Mouse (Mus musculus) thymus, adult 2 months (tissue): Measurements from ENCODE around the gene Bpnt1.

Experiments
- CTCF ChIP-seq: fragments of 200-500 bp; IDR thresholded peaks from 2 replicates; pipeline ENCODE4 v1.5.1; 2012; ENCODE audit warnings: mild to moderate bottlenecking, control low read depth, low read length, moderate library complexity, borderline replicate concordance; ENCODE audit not compliant: control insufficient read depth, poor library complexity, insufficient read depth; ENCODE audit errors: extremely low read depth
- POLR2A ChIP-seq: fragments of 200-500 bp; IDR thresholded peaks from 2 replicates; pipeline ENCODE4 v1.6.1; 2012; ENCODE audit warnings: mild to moderate bottlenecking, low read length, control low read depth, moderate library complexity; ENCODE audit not compliant: control insufficient read depth, poor library complexity, insufficient read depth; ENCODE audit errors: extremely low read depth

DNA sequence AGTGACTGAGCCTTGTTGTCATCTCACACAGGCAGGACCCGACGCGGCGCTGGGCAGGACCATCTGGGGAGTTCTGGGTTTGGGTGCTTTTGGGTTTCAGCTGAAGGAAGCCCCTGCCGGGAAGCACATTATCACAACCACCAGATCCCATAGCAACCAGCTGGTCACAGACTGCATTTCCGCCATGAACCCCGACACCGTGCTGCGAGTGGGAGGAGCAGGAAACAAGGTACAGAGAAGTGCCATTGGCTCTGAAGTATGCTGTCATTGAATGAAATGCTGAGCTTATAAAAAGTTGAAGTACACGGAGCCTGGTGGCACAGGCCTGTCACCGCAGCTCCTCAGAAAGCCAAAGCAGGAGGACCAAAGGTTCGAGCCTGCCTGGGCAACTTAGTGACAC, 20.2 kb downstream of the Bpnt1 start:
- no peak for TF ChIP-seq CTCF
- no peak for TF ChIP-seq POLR2A
